Mouse (Mus musculus) liver, embryonic 13.5 days (tissue): ENCODE measurements around the gene Marveld3. TPM values are rescaled to one million over a fixed set of nuclear protein-coding genes. Genes with fewer than 3 reads are reported as not detected.

ENCODE experiments used
- ATAC-seq: fragments of 200-750 bp; cut with Nextera tagmentation; 2 replicates; pipeline ENCODE4 v1.8.0; 2017; ENCODE audit warnings: low read depth, mild to moderate bottlenecking, moderate number of reproducible peaks, moderate library complexity
- DNase-seq: peaks from one replicate; pipeline ENCODE4 v3.0.0; 2022
- H3K27ac ChIP-seq: fragments of 300-500 bp; sonication (generic); 2 replicates; pipeline ENCODE4 v1.5.1; 2015; ENCODE audit warnings: moderate library complexity, mild to moderate bottlenecking, inconsistent platforms
- H3K27me3 ChIP-seq: fragments of 300-500 bp; sonication (generic); 2 replicates; pipeline ENCODE4 v1.6.1; 2015; ENCODE audit warnings: mild to moderate bottlenecking, inconsistent platforms
- H3K36me3 ChIP-seq: fragments of 300-500 bp; sonication (generic); 2 replicates; pipeline ENCODE4 v1.6.1; 2015; ENCODE audit warnings: mild to moderate bottlenecking, inconsistent platforms
- H3K4me1 ChIP-seq: fragments of 300-500 bp; sonication (generic); replicated peaks from 2 replicates; pipeline ENCODE4 v1.6.1; 2015; ENCODE audit warnings: inconsistent platforms
- H3K4me2 ChIP-seq: fragments of 300-500 bp; sonication (generic); 2 replicates; pipeline ENCODE4 v1.6.1; 2015; ENCODE audit warnings: inconsistent platforms, mild to moderate bottlenecking, moderate library complexity
- H3K4me3 ChIP-seq: fragments of 300-500 bp; sonication (generic); replicated peaks from 2 replicates; pipeline ENCODE4 v1.5.1; 2015; ENCODE audit warnings: mild to moderate bottlenecking, inconsistent platforms
- H3K9ac ChIP-seq: fragments of 300-500 bp; sonication (generic); 2 replicates; pipeline ENCODE4 v1.6.1; 2015; ENCODE audit warnings: mild to moderate bottlenecking, inconsistent platforms
- H3K9me3 ChIP-seq: fragments of 300-500 bp; sonication (generic); replicated peaks from 2 replicates; pipeline ENCODE4 v1.6.1; 2016; ENCODE audit warnings: inconsistent platforms
- WGBS: fragments of 180-500 bp; shearing (Covaris S2); methylation state at CpG from one replicate; pipeline ENCODE4 v1.1.7; 2015; ENCODE audit not compliant: insufficient replicate concordance; 5-methylcytosine and 5-hydroxymethylcytosine counted together
- polyA plus RNA-seq: library from polyadenylated mRNA; unstranded; fragments of >200 nt; fragmentation: Nextera tagmentation; extraction: Ambion mirVana; gene quantifications from 2 replicates; pipeline ENCODE4 v1.2.1, GENCODE M21; 2015

Gene Marveld3
- polyA plus RNA-seq, 1 experiment from 2014 or later = not detected

GRCm38 (mm10) chr8:109992166-109992565 lies 30.2 kb upstream of the Marveld3 start:
- Histone ChIP-seq H3K36me3 (no peaks in the 10 kb centered on the region), H3K4me1 (no peaks in the 10 kb centered on the region), H3K4me3 (no peak overlapping the region), H3K9ac (no peak overlapping the region), H3K9me3 (no peaks in the 10 kb centered on the region), H3K27me3 (no peaks in the 10 kb centered on the region), H3K4me2 (no peak overlapping the region), H3K27ac (no peak overlapping the region)
- 71% methylated on average over 5 of the region's 5 CpGs for WGBS
- ATAC-seq = no peak
- DNase-seq = no peak

- no peak within 1 kb of the TSS for H3K4me3 ChIP-seq
- no peak within 1 kb of the TSS for H3K4me2 ChIP-seq
- no peaks in the 10 kb centered on the region for H3K36me3 ChIP-seq
- no peaks in the 10 kb centered on the region for H3K9me3 ChIP-seq
- no peaks in the 10 kb centered on the region for H3K4me1 ChIP-seq
- ATAC-seq = no peak
- no peak within 1 kb of the TSS for H3K27ac ChIP-seq
- WGBS = 67% methylated on average over 8 of the region's 8 CpGs
- no peak within 1 kb of the TSS for H3K9ac ChIP-seq
- H3K27me3 ChIP-seq = no peaks in the 10 kb centered on the region
- DNase-seq = no peak
Measured at GRCm38 (mm10) chr8:109990224-109990623, 28.2 kb upstream of the Marveld3 start, which contains the start of gene Tat. Tat (plus strand) TSS chr8:109990437.

GRCm38 (mm10) chr8:109989151-109989550 lies 27.1 kb upstream of the Marveld3 start:
- no peaks in the 10 kb centered on the region for H3K27me3 ChIP-seq
- no peaks in the 10 kb centered on the region for H3K9me3 ChIP-seq
- WGBS = 82% methylated on average over 8 of the region's 8 CpGs
- H3K9ac ChIP-seq = no peak overlapping the region
- H3K4me1 ChIP-seq = no peaks in the 10 kb centered on the region
- H3K36me3 ChIP-seq = no peaks in the 10 kb centered on the region
- no peak overlapping the region for H3K4me2 ChIP-seq
- DNase-seq (no peak), ATAC-seq (no peak)
- no peak overlapping the region for H3K4me3 ChIP-seq
- no peak overlapping the region for H3K27ac ChIP-seq

- H3K9me3 ChIP-seq = no peaks in the 10 kb centered on the region
- no peak for DNase-seq
- H3K27ac ChIP-seq = no peak overlapping the region
- no peak overlapping the region for H3K4me3 ChIP-seq
- no peaks in the 10 kb centered on the region for H3K27me3 ChIP-seq
- H3K9ac ChIP-seq = no peak overlapping the region
- WGBS = 65% methylated on average over 7 of the region's 7 CpGs
- no peaks in the 10 kb centered on the region for H3K4me1 ChIP-seq
- no peak for ATAC-seq
- H3K4me2 ChIP-seq = no peak overlapping the region
- no peaks in the 10 kb centered on the region for H3K36me3 ChIP-seq
Measured at GRCm38 (mm10) chr8:109987776-109988175, 25.8 kb upstream of the Marveld3 start.

DNA sequence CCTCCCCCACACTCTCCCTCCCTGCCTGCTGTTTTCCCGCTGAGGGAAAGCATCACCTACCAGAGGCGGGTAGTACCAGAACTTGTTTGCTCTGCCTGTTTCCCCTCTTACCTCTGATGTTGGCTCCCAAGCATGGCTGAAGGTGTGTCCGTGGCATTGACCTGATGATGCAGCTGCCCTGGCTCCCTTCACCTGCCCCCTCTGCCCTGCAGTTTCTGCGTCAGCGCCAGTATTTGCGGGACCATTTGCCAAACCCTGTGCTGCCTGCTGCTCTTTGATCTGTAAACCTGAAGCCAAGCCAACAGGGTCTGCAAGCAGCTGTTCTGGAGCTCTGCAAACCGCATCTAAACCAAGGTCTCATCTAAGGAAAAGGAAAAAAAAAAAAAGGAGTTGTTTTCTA lies 24.4 kb upstream of the Marveld3 start:
- ATAC-seq = peak; percentile 36; the same call in 1 of the 2 replicates
- Histone ChIP-seq H3K9ac (no peak overlapping the region), H3K9me3 (no peaks in the 10 kb centered on the region), H3K4me1 (no peaks in the 10 kb centered on the region), H3K4me3 (no peak overlapping the region), H3K27me3 (no peaks in the 10 kb centered on the region), H3K36me3 (no peaks in the 10 kb centered on the region), H3K4me2 (no peak overlapping the region), H3K27ac (no peak overlapping the region)
- WGBS = 57% methylated on average over 7 of the region's 7 CpGs
- no peak for DNase-seq

GRCm38 (mm10) chr8:109983944-109984343 lies 21.9 kb upstream of the Marveld3 start:
- Histone ChIP-seq H3K9ac (no peak overlapping the region), H3K4me3 (no peak overlapping the region), H3K9me3 (no peaks in the 10 kb centered on the region), H3K27ac (no peak overlapping the region), H3K27me3 (no peaks in the 10 kb centered on the region), H3K4me2 (no peak overlapping the region), H3K4me1 (no peaks in the 10 kb centered on the region), H3K36me3 (no peaks in the 10 kb centered on the region)
- ATAC-seq = no peak
- no peak for DNase-seq
- WGBS = 43% methylated on average over 5 of the region's 5 CpGs

- Histone ChIP-seq H3K27me3 (no peaks in the 10 kb centered on the region), H3K9ac (no peak overlapping the region), H3K36me3 (no peaks in the 10 kb centered on the region), H3K4me3 (no peak overlapping the region), H3K4me1 (no peaks in the 10 kb centered on the region), H3K27ac (no peak overlapping the region), H3K9me3 (no peaks in the 10 kb centered on the region), H3K4me2 (no peak overlapping the region)
- DNase-seq (no peak), ATAC-seq (no peak)
- 55% methylated on average over 15 of the region's 15 CpGs for WGBS
Measured at GRCm38 (mm10) chr8:109982386-109983105, 20.5 kb upstream of the Marveld3 start.

GRCm38 (mm10) chr8:109979339-109979738 lies 17.3 kb upstream of the Marveld3 start:
- no peaks in the 10 kb centered on the region for H3K9me3 ChIP-seq
- H3K27ac ChIP-seq = no peak overlapping the region
- no peaks in the 10 kb centered on the region for H3K27me3 ChIP-seq
- no peak for ATAC-seq
- no peaks in the 10 kb centered on the region for H3K4me1 ChIP-seq
- 59% methylated on average over 6 of the region's 6 CpGs for WGBS
- DNase-seq = no peak
- no peaks in the 10 kb centered on the region for H3K36me3 ChIP-seq
- H3K4me3 ChIP-seq = no peak overlapping the region
- no peak overlapping the region for H3K9ac ChIP-seq
- H3K4me2 ChIP-seq = no peak overlapping the region

GRCm38 (mm10) chr8:109972901-109973300 lies 10.9 kb upstream of the Marveld3 start:
- DNase-seq = no peak

GRCm38 (mm10) chr8:109970323-109970722 lies 8.3 kb upstream of the Marveld3 start:
- H3K4me3 ChIP-seq = no peak overlapping the region
- no peak overlapping the region for H3K27ac ChIP-seq
- H3K4me1 ChIP-seq = no peaks in the 10 kb centered on the region
- DNase-seq (no peak), ATAC-seq (no peak)
- no peaks in the 10 kb centered on the region for H3K9me3 ChIP-seq
- H3K9ac ChIP-seq = no peak overlapping the region
- H3K27me3 ChIP-seq = peaks cover 21% of the 10 kb centered on the region
- WGBS = 7% methylated on average over 9 of the region's 9 CpGs
- no peaks in the 10 kb centered on the region for H3K36me3 ChIP-seq
- no peak overlapping the region for H3K4me2 ChIP-seq

More at GRCm38 (mm10) chr8:109972901-109973300, 10.9 kb upstream of the Marveld3 start:
- WGBS = 51% methylated on average over 4 of the region's 4 CpGs
- H3K36me3 ChIP-seq = no peaks in the 10 kb centered on the region
- no peak overlapping the region for H3K4me2 ChIP-seq
- peaks cover 21% of the 10 kb centered on the region for H3K27me3 ChIP-seq
- H3K4me1 ChIP-seq = no peaks in the 10 kb centered on the region
- H3K27ac ChIP-seq = no peak overlapping the region
- no peaks in the 10 kb centered on the region for H3K9me3 ChIP-seq
- no peak overlapping the region for H3K9ac ChIP-seq
- H3K4me3 ChIP-seq = no peak overlapping the region
- no peak for ATAC-seq

GRCm38 (mm10) chr8:109968837-109969236 lies 6.8 kb upstream of the Marveld3 start:
- H3K27ac ChIP-seq = no peak overlapping the region
- no peak for ATAC-seq
- peaks cover 21% of the 10 kb centered on the region for H3K27me3 ChIP-seq
- H3K9ac ChIP-seq = no peak overlapping the region
- H3K4me1 ChIP-seq = no peaks in the 10 kb centered on the region
- 47% methylated on average over 10 of the region's 10 CpGs for WGBS
- no peaks in the 10 kb centered on the region for H3K36me3 ChIP-seq
- H3K4me3 ChIP-seq = no peak overlapping the region
- no peak overlapping the region for H3K4me2 ChIP-seq
- DNase-seq = no peak
- H3K9me3 ChIP-seq = no peaks in the 10 kb centered on the region

GRCm38 (mm10) chr8:109964106-109964505 lies 2.1 kb upstream of the Marveld3 start:
- Histone ChIP-seq H3K36me3 (no peaks in the 10 kb centered on the region), H3K4me3 (no peak overlapping the region), H3K27ac (no peak overlapping the region), H3K9me3 (no peaks in the 10 kb centered on the region), H3K4me2 (no peak overlapping the region), H3K27me3 (peaks cover 52% of the 10 kb centered on the region), H3K9ac (no peak overlapping the region), H3K4me1 (peaks cover 9% of the 10 kb centered on the region)
- no peak for DNase-seq
- no peak for ATAC-seq
- 57% methylated on average over 4 of the region's 4 CpGs for WGBS
